Mouse (Mus musculus) kidney, embryonic 14.5 days (tissue): Measurements from ENCODE around the gene Slc36a2. TPM values are rescaled to one million over a fixed set of nuclear protein-coding genes. Genes with fewer than 3 reads are reported as not detected.

Source experiments
- ATAC-seq: fragments of 200-750 bp; cut with Nextera tagmentation; 2 replicates; pipeline ENCODE4 v1.8.0; 2017; ENCODE audit warnings: moderate number of reproducible peaks, mild to moderate bottlenecking, moderate TSS enrichment, moderate library complexity; ENCODE audit not compliant: low FRiP score, low TSS enrichment
- H3K27ac ChIP-seq: fragments of 300-500 bp; sonication (generic); 2 replicates; pipeline ENCODE4 v1.5.1; 2014; ENCODE audit warnings: low read depth, mild to moderate bottlenecking, low read length, moderate library complexity, mixed read lengths
- H3K27me3 ChIP-seq: fragments of 300-500 bp; sonication (generic); 2 replicates; pipeline ENCODE4 v1.6.1; 2014; ENCODE audit warnings: mild to moderate bottlenecking, low read length; ENCODE audit not compliant: control insufficient read depth, insufficient read depth
- H3K36me3 ChIP-seq: fragments of 300-500 bp; sonication (generic); 2 replicates; pipeline ENCODE4 v1.6.1; 2014; ENCODE audit warnings: low read length, mixed read lengths; ENCODE audit not compliant: control insufficient read depth, insufficient read depth
- H3K4me1 ChIP-seq: fragments of 300-500 bp; sonication (generic); 2 replicates; pipeline ENCODE4 v1.6.1; 2014; ENCODE audit warnings: low read length, mixed read lengths; ENCODE audit not compliant: control insufficient read depth, insufficient read depth
- H3K4me2 ChIP-seq: fragments of 300-500 bp; sonication (generic); replicated peaks from 2 replicates; pipeline ENCODE4 v1.6.1; 2014; ENCODE audit warnings: low read depth, mild to moderate bottlenecking, low read length
- H3K4me3 ChIP-seq: fragments of 300-500 bp; sonication (generic); 2 replicates; pipeline ENCODE4 v1.5.1; 2014; ENCODE audit warnings: mild to moderate bottlenecking, low read length
- H3K9ac ChIP-seq: fragments of 300-500 bp; sonication (generic); 2 replicates; pipeline ENCODE4 v1.6.1; 2014; ENCODE audit warnings: low read depth, mild to moderate bottlenecking, low read length, moderate library complexity
- H3K9me3 ChIP-seq: fragments of 300-500 bp; sonication (generic); 2 replicates; pipeline ENCODE4 v1.6.1; 2016; ENCODE audit warnings: low read length; ENCODE audit not compliant: control insufficient read depth
- WGBS: fragments of 180-500 bp; shearing (Covaris S2); extraction: QIAGEN DNeasy Blood & Tissue Kit; methylation state at CpG from one replicate; pipeline ENCODE4 v1.1.7; 2014; 5-methylcytosine and 5-hydroxymethylcytosine counted together
- polyA plus RNA-seq: library from polyadenylated mRNA; unstranded; fragments of >200 nt; fragmentation: Nextera tagmentation; extraction: Ambion mirVana; gene quantifications from 2 replicates; pipeline ENCODE4 v1.2.1, GENCODE M21; 2014

The Slc36a2 gene
- polyA plus RNA-seq, 1 experiment from 2014 or later: 0.80 TPM

GRCm38 (mm10) chr11:55151608-55152007 lies 33.3 kb downstream of the Slc36a2 start, which contains the start of gene Slc36a3:
Slc36a3 (minus strand) TSS chr11:55151708.
- 85% methylated on average over 3 of the region's 3 CpGs for WGBS
- no peak for ATAC-seq
- H3K27ac ChIP-seq: no peak within 1 kb of the TSS
- H3K4me1 ChIP-seq: no peaks in the 10 kb centered on the region
- no peak within 1 kb of the TSS for H3K4me3 ChIP-seq
- no peaks in the 10 kb centered on the region for H3K36me3 ChIP-seq
- H3K9ac ChIP-seq: no peak within 1 kb of the TSS
- H3K4me2 ChIP-seq: no peak within 1 kb of the TSS
- no peaks in the 10 kb centered on the region for H3K27me3 ChIP-seq
- no peaks in the 10 kb centered on the region for H3K9me3 ChIP-seq

GRCm38 (mm10) chr11:55148461-55148860 lies 36.4 kb downstream of the Slc36a2 start:
- Histone ChIP-seq H3K27ac (no peak overlapping the region), H3K9me3 (0 out of 2 replicates have a peak, but pooled peaks cover 3% of the 10 kb centered on the region), H3K4me2 (no peak overlapping the region), H3K36me3 (no peaks in the 10 kb centered on the region), H3K27me3 (no peaks in the 10 kb centered on the region), H3K4me1 (no peaks in the 10 kb centered on the region), H3K9ac (no peak overlapping the region), H3K4me3 (no peak overlapping the region)
- ATAC-seq: no peak
- 78% methylated on average over 4 of the region's 4 CpGs for WGBS

GRCm38 (mm10) chr11:55147423-55147822 lies 37.5 kb downstream of the Slc36a2 start:
- H3K36me3 ChIP-seq: no peaks in the 10 kb centered on the region
- no peaks in the 10 kb centered on the region for H3K27me3 ChIP-seq
- no peak overlapping the region for H3K9ac ChIP-seq
- no peak overlapping the region for H3K4me2 ChIP-seq
- H3K4me3 ChIP-seq: no peak overlapping the region
- WGBS: 60% methylated on average over 6 of the region's 6 CpGs
- ATAC-seq: no peak
- no peaks in the 10 kb centered on the region for H3K4me1 ChIP-seq
- 0 out of 2 replicates have a peak, but pooled peaks cover 3% of the 10 kb centered on the region for H3K9me3 ChIP-seq
- no peak overlapping the region for H3K27ac ChIP-seq

- no peak for ATAC-seq
- H3K36me3 ChIP-seq: no peaks in the 10 kb centered on the region
- no peaks in the 10 kb centered on the region for H3K4me1 ChIP-seq
- no peak overlapping the region for H3K9ac ChIP-seq
- H3K4me3 ChIP-seq: no peak overlapping the region
- H3K27ac ChIP-seq: no peak overlapping the region
- no peak overlapping the region for H3K4me2 ChIP-seq
- H3K27me3 ChIP-seq: no peaks in the 10 kb centered on the region
- H3K9me3 ChIP-seq: 0 out of 2 replicates have a peak, but pooled peaks cover 3% of the 10 kb centered on the region
- 75% methylated on average over 1 of the region's 1 CpGs for WGBS
Observed at GRCm38 (mm10) chr11:55146855-55147254, 38.0 kb downstream of the Slc36a2 start.

GRCm38 (mm10) chr11:55144011-55144410 lies 40.9 kb downstream of the Slc36a2 start:
- Histone ChIP-seq H3K4me2 (no peak overlapping the region), H3K27ac (no peak overlapping the region), H3K9me3 (0 out of 2 replicates have a peak, but pooled peaks cover 3% of the 10 kb centered on the region), H3K4me3 (no peak overlapping the region), H3K27me3 (no peaks in the 10 kb centered on the region), H3K9ac (no peak overlapping the region), H3K4me1 (no peaks in the 10 kb centered on the region), H3K36me3 (no peaks in the 10 kb centered on the region)
- 67% methylated on average over 5 of the region's 5 CpGs for WGBS
- ATAC-seq: no peak

GRCm38 (mm10) chr11:55141502-55141901 lies 43.4 kb downstream of the Slc36a2 start:
- Histone ChIP-seq H3K4me3 (no peak overlapping the region), H3K27me3 (no peaks in the 10 kb centered on the region), H3K27ac (no peak overlapping the region), H3K9me3 (0 out of 2 replicates have a peak, but pooled peaks cover 3% of the 10 kb centered on the region), H3K4me2 (no peak overlapping the region), H3K4me1 (no peaks in the 10 kb centered on the region), H3K9ac (no peak overlapping the region), H3K36me3 (no peaks in the 10 kb centered on the region)
- 83% methylated on average over 4 of the region's 4 CpGs for WGBS
- ATAC-seq: no peak

GRCm38 (mm10) chr11:55137646-55138045 lies 47.2 kb downstream of the Slc36a2 start:
- no peaks in the 10 kb centered on the region for H3K27me3 ChIP-seq
- ATAC-seq: no peak
- no peaks in the 10 kb centered on the region for H3K36me3 ChIP-seq
- H3K9ac ChIP-seq: no peak overlapping the region
- no peak overlapping the region for H3K4me3 ChIP-seq
- no peak overlapping the region for H3K4me2 ChIP-seq
- no peaks in the 10 kb centered on the region for H3K9me3 ChIP-seq
- H3K27ac ChIP-seq: no peak overlapping the region
- no peaks in the 10 kb centered on the region for H3K4me1 ChIP-seq

GRCm38 (mm10) chr11:55136770-55137547 lies 47.9 kb downstream of the Slc36a2 start:
- no peak overlapping the region for H3K4me2 ChIP-seq
- no peak for ATAC-seq
- H3K27ac ChIP-seq: no peak overlapping the region
- H3K9ac ChIP-seq: no peak overlapping the region
- no peaks in the 10 kb centered on the region for H3K9me3 ChIP-seq
- H3K36me3 ChIP-seq: no peaks in the 10 kb centered on the region
- no peak overlapping the region for H3K4me3 ChIP-seq
- 80% methylated on average over 15 of the region's 15 CpGs for WGBS
- no peaks in the 10 kb centered on the region for H3K4me1 ChIP-seq
- no peaks in the 10 kb centered on the region for H3K27me3 ChIP-seq

- H3K9me3 ChIP-seq: no peaks in the 10 kb centered on the region
Observed at GRCm38 (mm10) chr11:55134871-55135270, 50.0 kb downstream of the Slc36a2 start.

More at GRCm38 (mm10) chr11:55134871-55135270, 50.0 kb downstream of the Slc36a2 start:
- H3K4me1 ChIP-seq: no peaks in the 10 kb centered on the region
- H3K9ac ChIP-seq: no peak overlapping the region
- no peak overlapping the region for H3K27ac ChIP-seq
- H3K27me3 ChIP-seq: no peaks in the 10 kb centered on the region
- H3K36me3 ChIP-seq: no peaks in the 10 kb centered on the region
- WGBS: 86% methylated on average over 5 of the region's 5 CpGs
- no peak overlapping the region for H3K4me3 ChIP-seq
- no peak for ATAC-seq
- no peak overlapping the region for H3K4me2 ChIP-seq
